ENCODE assay signal across 36 mouse cellular contexts in the genomic region with DNA sequence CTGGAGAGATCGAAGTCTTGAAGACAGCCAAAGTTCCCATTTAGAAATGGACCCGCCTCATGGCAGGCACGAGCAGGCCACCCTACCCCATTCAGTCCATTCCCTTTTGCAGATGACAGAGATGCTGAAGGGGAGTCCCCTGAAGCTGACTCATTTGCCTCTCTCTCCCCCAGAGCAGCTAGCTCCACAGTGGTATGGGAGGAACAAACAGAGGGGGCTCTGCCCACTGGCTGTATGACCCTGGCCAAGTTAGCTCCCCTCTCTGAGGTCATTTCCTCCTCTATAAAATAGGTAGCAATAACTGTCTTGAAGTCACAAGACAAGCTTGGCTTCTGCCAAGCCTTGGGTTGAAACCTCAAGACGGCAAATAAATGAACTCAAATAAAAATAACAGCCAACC. TPM values are rescaled to one million over a fixed set of nuclear protein-coding genes. Genes with fewer than 3 reads are reported as not detected.
DNase-seq lines count a peak whose midpoint lies in the region; TF ChIP-seq lines count a peak whose summit lies in the region.
"Had no signal": no experiment of that assay in that cellular context is flagged by ENCODE, and none has a peak within 500 bp of the region (broad histone marks: within the 10 kb centered on the region; RNA-seq: fewer than 3 reads in every experiment).

No protein-coding gene starts in this region.

- H3K4me1 ChIP-seq in bone marrow macrophage, adult 2 months (ENCODE audit: control insufficient read depth, insufficient read depth, low read length), result peaks cover 50% of the 10 kb centered on the region

- no peak overlapping the region for H3K4me3 ChIP-seq in gastrocnemius, adult 2 months
- H3K4me3 ChIP-seq in bone marrow macrophage, adult 2 months (ENCODE audit: insufficient read depth, low read length), result no peak overlapping the region
- H3K4me3 ChIP-seq: embryonic facial prominence, embryonic 10.5 days; embryonic facial prominence, embryonic 15.5 days; forebrain, embryonic 12.5 days; hindbrain, embryonic 13.5 days; neural tube, embryonic 15.5 days had no signal

- peak overlapping the region; percentile 61 for H3K27ac ChIP-seq in gastrocnemius, adult 2 months
- H3K27ac ChIP-seq in bone marrow macrophage, adult 2 months (ENCODE audit: insufficient read depth, low read depth, low read length), result peak overlapping the region; percentile 59
- H3K27ac ChIP-seq: embryonic facial prominence, embryonic 10.5 days; embryonic facial prominence, embryonic 15.5 days; forebrain, embryonic 12.5 days; hindbrain, embryonic 13.5 days; neural tube, embryonic 15.5 days had no signal

- TF ChIP-seq CTCF in gastrocnemius, adult 2 months (IDR thresholded peaks at IDR 0.05), result no peak
- TF ChIP-seq CTCF in bone marrow macrophage, adult 2 months (IDR thresholded peaks at IDR 0.05; ENCODE audit: low read depth, low read length), result no peak

- intact Hi-C loops in gastrocnemius, adult 2 months (cut with DNase I), result no loop called here

- no peak for TF ChIP-seq POLR2A in bone marrow macrophage, adult 2 months (IDR thresholded peaks at IDR 0.05; ENCODE audit: borderline replicate concordance, low read depth, low read length)

- DNase-seq in gastrocnemius, adult 2 months, result no peak
- no peak for DNase-seq in gastrocnemius, adult 8-10 months (ENCODE audit: low spot score in 2 of 2)
- DNase-seq in spleen, postnatal 36 days (ENCODE audit: low spot score in 2 of 2), result peak; percentile 40 to 44
- DNase-seq in spleen, adult 18-20 months, result no peak
- DNase-seq in left cerebral cortex, adult 11 months (ENCODE audit: low spot score), result no peak
- no peak for DNase-seq in thymus, postnatal 4 days
- no peak for DNase-seq in neural tube, embryonic 10.5 days (ENCODE audit: extremely low spot score, low spot score)
- DNase-seq: adrenal gland, postnatal 25 days; cerebellum, postnatal 10 days; forebrain, postnatal 0 days; gastrocnemius, postnatal 25 days; heart, adult 18-20 months; heart, postnatal 4 days; kidney, adult 9 months; kidney, postnatal 14 days; layer of hippocampus, adult 9-11 months; liver; lung, adult 18-20 months; lung, postnatal 4 days; midbrain, embryonic 14.5 days; right cerebral cortex, postnatal 25 days; thymus, adult 2 months had no signal

RNA-seq across cellular contexts. Expression of gene Tpcn1, which starts 5.0 kb away (rescaled TPM):
- 10 to 100 TPM; 42.7 to 44.8 TPM for total RNA-seq in gastrocnemius, adult 2 months (2021)
- 10 to 100 TPM; 39.3 to 42.7 (median 41.5) TPM for total RNA-seq in gastrocnemius, adult 8-10 months (2022)
- polyA plus RNA-seq in bone marrow macrophage, adult 2 months (2012; ENCODE audit: insufficient read depth, insufficient read length, missing spikeins), result 104 and 121 TPM in 2 replicates

RNA-seq across cellular contexts. Expression of gene Iqcd, which starts 5.3 kb away (rescaled TPM):
- not detected for total RNA-seq in gastrocnemius, adult 2 months (2021)
- not detected for total RNA-seq in gastrocnemius, adult 8-10 months (2022)
- 1.2 TPM in 1 of 2 replicates, not detected in the other for polyA plus RNA-seq in bone marrow macrophage, adult 2 months (2012; ENCODE audit: insufficient read depth, insufficient read length, missing spikeins)
- total RNA-seq: heart, adult 18-20 months; heart, postnatal 4 days had no signal

RNA-seq across cellular contexts. Expression of gene Rita1, which starts 28.9 kb away (rescaled TPM):
- 1 to 10 TPM; 4.9 to 6.6 TPM for total RNA-seq in gastrocnemius, adult 2 months (2021)
- total RNA-seq in gastrocnemius, adult 8-10 months (2022), result 1 to 10 TPM; 4.9 to 8.3 (median 6.4) TPM
- polyA plus RNA-seq in bone marrow macrophage, adult 2 months (2012; ENCODE audit: insufficient read depth, insufficient read length, missing spikeins), result 3.8 and 4.0 TPM in 2 replicates

RNA-seq across cellular contexts. Expression of gene Ddx54, which starts 29.0 kb away (rescaled TPM):
- 10 to 100 TPM; 16.9 to 17.7 TPM for total RNA-seq in gastrocnemius, adult 2 months (2021)
- 10 to 100 TPM; 16.7 to 19.7 (median 17.3) TPM for total RNA-seq in gastrocnemius, adult 8-10 months (2022)
- polyA plus RNA-seq in bone marrow macrophage, adult 2 months (2012; ENCODE audit: insufficient read depth, insufficient read length, missing spikeins), result 20.3 and 20.4 TPM in 2 replicates

RNA-seq across cellular contexts. Expression of gene Cfap73, which starts 50.5 kb away (rescaled TPM):
- total RNA-seq in gastrocnemius, adult 2 months (2021), result not detected
- not detected for total RNA-seq in gastrocnemius, adult 8-10 months (2022)
- not detected in 2 replicates for polyA plus RNA-seq in bone marrow macrophage, adult 2 months (2012; ENCODE audit: insufficient read depth, insufficient read length, missing spikeins)
- total RNA-seq: G1E; gastrocnemius, postnatal 25 days; heart, adult 18-20 months; heart, postnatal 4 days; left cerebral cortex, adult 18-20 months; left cerebral cortex, postnatal 14 days; monocyte, adult 5-6 weeks had no signal
- polyA plus RNA-seq: G1E; heart, embryonic 11.5 days; heart, embryonic 16.5 days; intestine, embryonic 14.5 days; limb, embryonic 11.5 days; midbrain, embryonic 14.5 days had no signal

Comparison
In these comparisons a context has a peak if more than half of its experiments do, and no peak if none do; other contexts are left out.
1. DNase-seq: peak in spleen, postnatal 36 days (2 of 2); none in gastrocnemius, adult 2 months (single experiment), gastrocnemius, adult 8-10 months (0 of 2), spleen, adult 18-20 months (0 of 2), left cerebral cortex, adult 11 months (single experiment), thymus, postnatal 4 days (single experiment) and neural tube, embryonic 10.5 days (single experiment).